Mouse (Mus musculus) WW6 (cell line): Measurements from ENCODE around the gene Card11.

ENCODE experiments used
- DNase-seq: peaks from one replicate; pipeline ENCODE4 v3.0.0-alpha.2; 2013; ENCODE audit warnings: low read depth, low spot score

Gene Card11

DNA sequence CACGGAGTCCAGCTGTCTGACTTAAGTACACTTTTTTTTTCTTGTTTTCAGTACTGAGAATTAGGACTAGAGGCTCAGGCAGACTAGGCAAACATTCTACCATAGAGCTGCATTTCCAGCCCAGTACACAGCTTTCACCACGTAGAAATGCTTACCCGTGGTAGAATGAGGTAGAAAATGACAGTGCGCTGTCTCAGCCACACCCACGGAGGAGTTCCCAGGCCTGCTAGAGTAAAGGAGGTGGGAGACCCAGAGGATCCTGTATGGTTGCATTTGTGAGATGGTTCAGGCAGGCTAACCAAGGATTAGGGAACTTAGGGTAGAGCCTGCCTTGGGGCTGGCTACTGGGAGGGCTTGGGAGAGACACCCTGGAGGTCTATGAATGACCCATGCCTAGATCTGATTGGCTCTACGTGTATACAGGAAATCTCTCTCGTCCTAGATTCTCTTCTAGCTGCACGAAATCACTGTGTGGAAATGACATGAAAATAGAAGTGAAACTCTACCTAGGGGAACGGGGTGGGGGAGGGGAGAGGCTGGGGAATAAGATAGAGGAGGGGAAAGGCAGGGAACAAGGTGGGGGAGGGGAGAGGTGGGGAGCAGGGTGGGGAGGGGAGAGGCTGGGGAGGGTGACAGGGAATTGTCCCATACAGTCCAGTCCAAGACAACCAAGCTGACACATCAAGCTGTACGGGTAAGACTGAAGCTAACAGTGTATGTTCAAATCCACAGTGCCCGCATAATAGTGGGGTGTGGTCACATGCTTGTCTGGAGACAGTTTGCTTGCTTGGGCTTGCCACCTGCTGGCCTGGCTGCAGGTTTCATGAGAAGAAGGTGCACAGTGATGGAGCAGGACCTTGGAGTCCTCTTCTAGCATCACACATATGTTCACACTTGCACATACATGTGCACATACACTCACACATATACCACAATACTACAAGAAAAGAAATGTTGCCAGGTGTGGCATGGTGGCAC, 8.0 kb downstream of the Card11 start:
- no peak for DNase-seq

GRCm38 (mm10) chr5:140985311-140986050, 14.9 kb downstream of the Card11 start:
- no peak for DNase-seq

DNA sequence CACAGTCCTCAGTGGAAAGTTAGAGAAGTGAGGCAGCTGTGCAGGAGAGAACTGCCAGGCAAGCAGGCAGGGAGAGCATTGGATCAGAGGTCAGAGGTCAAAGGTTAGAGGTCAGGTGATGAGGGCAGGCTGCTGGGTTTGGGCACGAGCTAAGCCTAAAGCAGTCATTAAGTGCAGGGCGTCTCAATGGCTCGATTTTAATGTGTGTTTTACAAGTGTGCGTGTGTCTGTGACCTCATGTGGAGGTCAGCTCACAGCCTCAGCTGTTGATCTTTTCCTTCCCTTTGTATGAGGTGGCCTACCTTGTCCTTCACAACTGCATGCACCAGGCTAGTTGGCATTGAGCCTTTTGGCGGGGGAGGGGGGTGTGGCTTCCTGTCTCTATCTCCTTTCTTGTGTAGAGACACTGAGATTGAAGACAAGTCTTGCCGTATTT, 19.0 kb downstream of the Card11 start:
- no peak for DNase-seq

DNA sequence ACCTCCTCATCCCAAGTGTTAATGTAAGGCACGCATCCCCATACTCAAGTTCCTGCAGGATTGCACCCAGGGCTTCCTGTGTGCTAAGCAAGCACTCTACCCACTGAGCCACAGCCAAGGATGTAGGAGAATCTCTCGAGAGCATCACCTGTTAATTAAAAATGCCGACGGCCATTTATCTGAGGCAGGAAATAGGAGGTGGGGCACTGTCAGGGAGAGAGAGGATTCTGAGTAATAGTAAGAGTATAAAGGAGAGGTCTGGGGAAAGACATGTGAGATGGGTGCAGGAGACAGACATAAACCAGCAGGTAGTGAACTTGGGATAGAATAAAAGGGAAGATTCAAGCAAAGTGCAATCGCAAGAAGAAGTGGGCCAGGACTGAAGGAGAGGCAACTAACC, 19.6 kb downstream of the Card11 start:
- no peak for DNase-seq

- DNase-seq = no peak
Observed at GRCm38 (mm10) chr5:140980051-140980450, 20.3 kb downstream of the Card11 start.

DNA sequence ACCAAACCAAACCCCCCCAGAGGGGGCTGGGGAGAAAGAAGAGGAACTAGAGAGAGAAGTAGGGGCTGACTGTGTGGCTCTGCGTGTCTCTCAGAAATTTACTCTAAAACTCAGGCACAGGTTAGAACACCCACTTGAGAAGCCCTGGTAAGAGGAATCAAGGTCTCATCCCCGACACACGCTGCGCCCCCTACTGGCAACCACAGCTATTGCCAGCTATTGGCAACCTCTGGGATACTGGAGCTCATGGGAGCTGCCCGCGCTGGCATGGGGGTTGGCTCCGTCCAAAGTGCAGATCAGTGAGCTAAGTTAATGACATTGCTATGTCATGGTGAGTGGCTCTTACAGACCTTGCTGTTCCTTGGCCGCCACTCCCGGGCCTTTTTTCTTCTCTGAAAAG, 37.4 kb downstream of the Card11 start:
- peak; percentile 28 for DNase-seq

DNA sequence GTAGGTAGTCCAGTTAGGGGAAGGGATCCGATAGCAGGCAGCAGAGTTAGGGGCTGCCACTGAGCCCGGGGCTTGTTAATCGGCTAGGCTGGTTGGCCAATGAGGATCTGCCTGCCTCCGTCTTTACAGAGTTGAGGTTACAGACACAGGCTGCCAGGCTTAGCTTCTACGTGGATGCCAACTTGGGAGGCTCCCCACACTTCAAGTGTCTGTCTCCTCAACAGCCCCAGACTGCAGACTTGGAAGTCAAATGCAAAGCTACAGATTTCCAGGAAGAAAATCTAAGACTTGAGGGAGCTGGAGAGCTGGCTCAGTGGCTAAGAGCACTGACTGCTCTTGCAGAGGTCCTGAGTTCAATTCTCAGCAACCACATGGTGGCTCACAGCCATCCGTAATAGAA, 39.6 kb downstream of the Card11 start:
- DNase-seq = no peak

- DNase-seq = no peak
Observed at GRCm38 (mm10) chr5:140959160-140959559, 41.2 kb downstream of the Card11 start.

DNA sequence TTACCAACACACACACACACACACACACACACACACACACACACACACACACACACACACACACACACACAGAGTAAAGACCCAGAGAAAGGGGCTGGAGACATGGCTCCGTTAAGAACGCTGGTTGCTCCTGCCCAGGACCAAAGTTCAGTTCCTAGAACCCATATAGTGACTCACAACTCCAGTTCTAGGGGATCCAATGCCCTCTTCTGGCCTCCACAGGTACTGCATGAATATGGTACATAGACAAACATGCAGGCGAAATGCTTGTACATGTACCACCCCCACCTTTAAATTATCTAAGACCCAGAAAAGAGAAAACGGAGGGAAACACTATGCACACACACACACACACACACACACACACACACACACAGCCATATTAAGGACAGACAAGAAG, 43.3 kb downstream of the Card11 start:
- DNase-seq = peak; percentile 22

DNA sequence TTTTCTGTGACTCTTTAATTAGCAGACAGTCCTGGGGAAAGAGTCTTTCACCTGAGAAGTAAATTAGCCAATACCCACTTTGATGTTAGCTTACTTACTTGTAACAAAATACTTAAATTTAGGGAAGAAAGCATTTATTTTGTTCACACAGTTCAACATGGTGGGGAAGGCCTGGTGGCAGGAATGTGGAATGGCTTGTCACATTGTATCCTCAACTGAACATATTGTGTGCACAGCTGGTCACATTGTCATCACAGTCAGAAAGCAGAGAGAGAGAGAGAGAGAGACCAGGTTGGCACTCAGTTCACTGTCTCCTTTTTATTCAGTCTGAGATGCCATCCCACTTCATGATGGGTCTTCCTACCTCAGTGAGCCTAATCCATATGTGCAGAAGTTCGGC, 44.7 kb downstream of the Card11 start:
- no peak for DNase-seq

- no peak for DNase-seq
Observed at GRCm38 (mm10) chr5:140951801-140952200, 48.6 kb downstream of the Card11 start.

- no peak for DNase-seq
Observed at GRCm38 (mm10) chr5:140948009-140948408, 52.4 kb downstream of the Card11 start.

GRCm38 (mm10) chr5:140946034-140946433, 54.3 kb downstream of the Card11 start:
- DNase-seq = no peak

DNA sequence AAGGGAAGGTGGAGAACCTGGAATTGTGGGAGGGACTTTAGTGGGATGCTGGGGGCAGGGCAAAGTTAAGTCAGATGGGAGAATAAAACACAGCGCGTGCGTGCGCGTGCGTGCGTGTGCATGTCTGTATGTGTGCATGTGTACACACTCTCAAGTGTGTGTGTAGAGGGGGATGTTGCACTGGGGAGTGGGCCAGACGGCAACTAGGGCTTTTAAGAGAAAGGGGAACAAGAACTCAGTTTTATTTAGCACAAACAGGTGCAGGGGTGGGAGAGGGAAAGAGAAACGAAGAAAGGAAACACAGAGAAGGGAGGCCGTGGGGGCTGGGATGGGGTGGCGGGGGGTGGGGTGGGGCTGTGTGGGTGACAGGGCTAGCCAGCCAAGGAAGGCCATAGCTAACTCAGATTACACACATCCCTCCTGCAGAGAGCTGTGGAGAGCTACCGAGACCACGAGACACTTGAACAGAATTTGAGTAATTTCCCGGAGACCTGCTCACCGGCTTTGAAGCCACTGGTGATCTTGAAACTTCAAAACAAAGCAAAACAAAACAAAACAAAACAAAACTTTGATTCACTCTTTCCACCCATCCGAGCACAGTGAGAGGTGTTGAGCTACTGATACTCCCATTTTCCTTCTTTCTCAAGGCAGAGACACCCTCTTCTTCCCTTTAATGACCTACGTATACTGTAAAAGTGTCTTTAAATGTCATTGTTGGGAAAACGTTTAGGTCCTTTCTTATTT, 55.8 kb downstream of the Card11 start:
- no peak for DNase-seq

GRCm38 (mm10) chr5:140940923-140941491, 59.4 kb downstream of the Card11 start:
- no peak for DNase-seq

DNA sequence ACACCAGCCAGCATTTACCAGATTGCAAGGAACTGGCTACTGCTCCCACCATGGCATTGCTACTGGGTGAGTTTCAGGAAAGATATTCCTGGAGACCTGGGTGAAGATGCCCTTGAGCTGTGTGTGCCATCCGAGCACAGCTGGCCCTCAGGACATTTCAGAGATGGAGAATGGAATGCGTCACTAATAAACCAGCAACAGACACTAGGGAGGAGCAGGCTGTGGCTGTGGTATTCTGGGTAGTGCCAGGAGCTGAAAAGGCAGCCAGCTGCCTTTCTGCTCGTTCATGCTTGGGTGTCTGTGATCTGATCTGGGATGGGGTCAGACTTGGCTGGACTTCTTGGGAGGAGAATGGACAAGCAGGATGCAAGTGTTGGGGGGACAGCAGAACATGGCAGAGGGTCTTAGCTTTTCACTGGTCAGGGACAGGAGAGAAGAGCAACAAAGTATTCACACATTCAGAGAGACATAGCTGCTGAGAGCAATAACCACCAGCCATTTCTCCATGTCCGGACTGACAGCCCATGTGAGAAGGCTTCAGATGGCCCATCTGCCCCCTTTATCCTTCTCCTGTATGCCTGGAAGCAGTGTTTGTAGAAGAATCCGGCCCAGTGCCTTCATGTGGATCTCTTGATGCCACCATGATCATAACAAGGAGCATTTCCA, 60.0 kb downstream of the Card11 start:
- no peak for DNase-seq

DNA sequence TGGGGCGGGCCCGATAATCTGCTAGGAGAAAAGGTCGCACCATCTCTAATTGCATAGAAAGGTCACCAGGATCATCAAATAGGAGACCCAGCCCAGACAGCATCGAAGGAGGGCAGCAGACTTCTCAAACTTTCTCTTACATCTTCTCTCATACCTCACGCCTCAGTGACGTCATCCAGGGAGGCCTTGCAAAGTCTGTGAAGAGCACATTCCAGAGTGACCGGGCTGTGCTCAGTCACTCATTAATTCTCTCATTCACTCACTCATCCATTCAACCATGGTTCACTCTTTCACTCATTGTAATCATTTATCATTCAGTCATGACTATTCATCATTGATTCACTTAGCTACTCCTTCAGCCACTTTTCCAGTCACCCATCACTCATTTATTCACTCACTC, 63.6 kb downstream of the Card11 start:
- DNase-seq = no peak

DNA sequence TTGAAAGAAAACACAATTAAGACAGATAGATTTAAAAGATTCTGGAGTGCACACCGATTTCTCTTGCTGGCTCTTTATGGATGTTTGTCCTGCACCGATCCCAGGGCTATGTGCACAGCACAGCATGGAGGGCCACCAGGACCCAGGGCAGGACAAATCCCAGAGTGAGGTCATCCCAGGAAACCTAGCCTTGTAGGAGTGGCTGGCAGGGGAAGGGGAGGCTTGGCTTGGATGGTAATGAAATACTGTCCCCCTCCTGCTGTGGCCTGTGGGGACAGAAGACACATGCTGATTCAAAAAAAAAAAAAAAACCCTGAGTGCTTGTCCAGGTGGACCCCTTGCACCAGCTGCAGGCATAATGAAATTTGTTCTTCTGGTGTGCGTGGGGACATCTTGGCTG, 64.5 kb downstream of the Card11 start:
- DNase-seq = no peak

DNA sequence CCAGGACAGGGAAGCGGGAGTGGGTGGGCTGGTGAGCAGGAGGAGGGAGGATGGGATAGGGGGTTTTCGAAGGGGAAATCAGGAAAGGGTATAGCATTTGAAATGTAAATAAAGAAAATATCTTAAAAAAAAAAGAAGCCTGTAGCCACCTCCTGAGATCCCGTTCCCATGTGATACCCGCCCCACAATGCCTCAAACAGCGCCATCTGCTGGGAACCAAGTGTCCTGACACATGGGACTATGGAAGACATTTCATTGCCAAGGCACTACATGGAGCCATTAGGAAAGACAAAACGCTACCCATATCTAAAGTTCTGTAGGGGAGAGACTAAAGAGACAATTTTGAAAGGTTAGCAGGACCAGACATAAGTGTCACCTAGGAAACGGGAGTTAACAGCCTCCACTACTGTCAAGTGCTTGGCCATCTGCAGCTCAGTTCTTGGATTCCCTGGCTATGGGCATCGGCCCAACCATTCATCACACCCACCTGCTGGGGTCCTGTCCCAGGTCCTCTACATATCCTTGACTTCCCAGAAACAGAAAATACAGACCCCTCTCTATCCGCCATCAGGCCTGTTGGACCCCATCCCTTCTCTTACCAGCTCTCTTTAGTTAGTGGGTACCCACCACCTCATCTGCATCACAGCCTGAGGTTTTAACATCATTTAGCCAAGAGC, 65.6 kb downstream of the Card11 start:
- no peak for DNase-seq

DNA sequence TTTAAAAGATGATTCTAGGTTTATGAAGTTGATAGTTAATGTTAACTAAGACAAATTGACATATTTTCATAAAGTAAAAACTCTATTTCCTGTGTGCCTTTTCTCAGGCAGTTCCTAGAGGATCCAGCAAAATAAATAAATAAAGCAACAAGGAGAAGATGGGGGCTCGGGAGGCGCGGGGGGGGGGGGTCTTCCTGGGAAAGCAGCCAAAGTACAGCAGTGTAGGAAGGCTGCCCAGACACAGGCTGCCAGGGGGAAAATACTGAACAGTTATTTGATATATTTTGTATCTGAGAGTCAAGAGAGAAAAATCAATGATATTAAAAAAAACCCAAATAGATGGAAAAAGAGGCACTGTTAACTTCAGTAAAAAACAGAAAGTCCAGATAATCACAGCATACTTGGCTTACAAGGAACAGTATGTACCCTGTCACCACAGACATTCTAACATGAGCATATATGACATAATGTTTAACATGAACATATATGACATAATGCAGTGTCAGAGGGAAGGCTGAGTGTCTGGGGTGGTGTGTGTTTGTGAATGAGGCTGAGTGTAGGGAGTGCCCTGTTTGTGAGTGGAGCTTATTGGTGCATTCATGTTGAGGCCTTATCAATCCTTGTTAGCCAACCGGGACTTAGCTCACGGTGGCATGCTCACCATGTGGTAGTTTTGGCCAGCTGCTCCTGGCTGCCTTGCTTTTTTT, 68.7 kb downstream of the Card11 start:
- DNase-seq = no peak
